9 mouse cellular contexts compared by ENCODE assay signal in the genomic region with DNA sequence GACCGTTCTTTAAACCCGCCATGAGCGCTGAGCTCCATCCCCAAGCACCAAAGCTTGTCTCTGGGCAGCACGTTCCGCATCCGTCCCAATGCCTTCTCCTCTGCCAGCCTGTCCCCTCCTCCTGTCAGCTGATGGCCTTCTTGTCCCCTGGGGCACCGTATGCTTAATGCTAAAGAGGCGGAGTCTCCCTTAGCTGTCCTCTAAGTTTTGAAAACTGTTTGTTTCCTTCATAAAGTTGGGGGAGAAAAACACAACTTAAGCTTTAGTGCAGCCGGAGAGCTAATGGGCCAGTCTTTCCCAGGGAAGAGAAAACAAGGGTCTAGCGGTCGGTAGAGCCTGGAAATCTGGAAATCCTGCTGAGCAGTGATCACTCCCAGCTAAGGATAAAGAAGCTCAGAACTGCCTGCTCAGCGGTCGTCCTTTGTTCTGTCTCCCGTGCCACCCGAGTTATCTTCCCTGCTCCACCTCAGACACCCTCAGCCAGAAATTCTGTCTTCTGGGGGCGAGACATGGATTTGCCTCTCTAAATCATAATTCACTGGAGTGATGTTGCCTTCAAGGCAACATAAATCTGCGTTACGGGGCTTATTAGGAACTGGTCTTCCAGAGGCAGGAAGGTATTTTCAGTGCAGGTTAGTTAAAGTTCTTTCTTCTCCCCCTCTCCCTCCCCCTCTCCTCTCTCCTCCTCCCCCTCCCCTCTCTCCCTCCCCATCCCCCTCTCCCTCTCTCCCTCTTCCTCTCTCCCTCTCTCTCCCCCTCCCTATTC.
DNase-seq lines count a peak whose midpoint lies in the region; ATAC-seq and TF ChIP-seq lines count a peak whose summit lies in the region.
"Had no signal": no experiment of that assay in that cellular context is flagged by ENCODE, and none has a peak within 500 bp of the region (broad histone marks: within the 10 kb centered on the region; RNA-seq: fewer than 3 reads in every experiment).

No protein-coding gene starts in this region.

- no peaks in the 10 kb centered on the region for H3K36me3 ChIP-seq in kidney, postnatal 0 days (ENCODE audit: insufficient read depth, low read length)
- H3K36me3 ChIP-seq in kidney, adult 2 months (ENCODE audit: control insufficient read depth, insufficient read depth, low read length): no peaks in the 10 kb centered on the region
- no peaks in the 10 kb centered on the region for H3K36me3 ChIP-seq in intestine, embryonic 16.5 days (ENCODE audit: control insufficient read depth, insufficient read depth, low read length)

- peaks cover 7% of the 10 kb centered on the region for H3K4me1 ChIP-seq in kidney, postnatal 0 days (replicated peaks; ENCODE audit: insufficient read depth, low read length)
- 0 out of 2 replicates have a peak, but pooled peaks cover 4% of the 10 kb centered on the region for H3K4me1 ChIP-seq in kidney, adult 2 months (ENCODE audit: control insufficient read depth, insufficient read depth, low read length)
- H3K4me1 ChIP-seq in intestine, embryonic 16.5 days (ENCODE audit: control insufficient read depth, insufficient read depth, low read length): peaks cover 12% of the 10 kb centered on the region

- DNase-seq in kidney, postnatal 0 days (ENCODE audit: low spot score): peak; percentile 66
- no peak for DNase-seq in kidney, adult 2 months
- peak; percentile 76 for DNase-seq in embryo, embryonic 9.5 days (ENCODE audit: extremely low spot score)
- DNase-seq in retina, postnatal 1 day: peak; percentile 70
- no peak for DNase-seq in cerebellum, adult 9-11 months
- no peak for DNase-seq in gastrocnemius, adult 2 months
- no peak for DNase-seq in left cerebral cortex, postnatal 10 days (ENCODE audit: extremely low spot score in 1 of 2, low spot score in 2 of 2)
- DNase-seq: kidney, postnatal 10 days had no signal

- peak overlapping the region; percentile 46 for H3K9ac ChIP-seq in kidney, postnatal 0 days (ENCODE audit: low read depth, low read length)
- peak overlapping the region; percentile 32 for H3K9ac ChIP-seq in intestine, embryonic 16.5 days (ENCODE audit: low read depth, low read length)

- peak overlapping the region; percentile 20; the same call in 1 of the 2 replicates for H3K4me3 ChIP-seq in kidney, postnatal 0 days (replicated peaks; ENCODE audit: low read depth, low read length)
- H3K4me3 ChIP-seq in kidney, adult 2 months (ENCODE audit: insufficient read depth, low read depth, low read length): no peak overlapping the region; the same call in 1 of the 2 replicates
- peak overlapping the region; percentile 23 for H3K4me3 ChIP-seq in intestine, embryonic 16.5 days (ENCODE audit: low read length)
- H3K4me3 ChIP-seq in gastrocnemius, adult 2 months: no peak overlapping the region; the same call in 1 of the 2 replicates

- H3K9me3 ChIP-seq in kidney, postnatal 0 days (replicated peaks; ENCODE audit: low read length): no peaks in the 10 kb centered on the region
- H3K9me3 ChIP-seq in intestine, embryonic 16.5 days (ENCODE audit: control insufficient read depth, low read length): no peaks in the 10 kb centered on the region

- 3% methylated on average over 18 of the region's 18 CpGs for WGBS in kidney, postnatal 0 days
- WGBS in kidney, adult 2 months: 7% methylated on average over 18 of the region's 18 CpGs
- 7% methylated on average over 18 of the region's 18 CpGs for WGBS in intestine, embryonic 16.5 days

- H3K27me3 ChIP-seq in kidney, postnatal 0 days (ENCODE audit: insufficient read depth, low read length): no peaks in the 10 kb centered on the region
- H3K27me3 ChIP-seq in kidney, adult 2 months (replicated peaks; ENCODE audit: control insufficient read depth, insufficient read depth, low read length): no peaks in the 10 kb centered on the region
- peaks cover 7% of the 10 kb centered on the region; the same call in 1 of the 2 replicates for H3K27me3 ChIP-seq in intestine, embryonic 16.5 days (replicated peaks; ENCODE audit: control insufficient read depth, insufficient read depth, low read length)

- H3K27ac ChIP-seq in kidney, postnatal 0 days: no peak overlapping the region
- no peak overlapping the region for H3K27ac ChIP-seq in kidney, adult 2 months (ENCODE audit: insufficient read depth, low read depth, low read length)
- no peak overlapping the region for H3K27ac ChIP-seq in intestine, embryonic 16.5 days (ENCODE audit: low read length)
- no peak overlapping the region for H3K27ac ChIP-seq in gastrocnemius, adult 2 months

- no peak for TF ChIP-seq CTCF in kidney, postnatal 0 days (IDR thresholded peaks at IDR 0.05; ENCODE audit: low read depth)
- no peak for TF ChIP-seq CTCF in kidney, adult 2 months (conservative IDR thresholded peaks at IDR 0.05; ENCODE audit: insufficient read depth, insufficient read length, low read depth, low read length)
- no peak for TF ChIP-seq CTCF in gastrocnemius, adult 2 months (IDR thresholded peaks at IDR 0.05)

- intact Hi-C loops in gastrocnemius, adult 2 months (cut with DNase I): no loop called here
- intact Hi-C loops in left cerebral cortex, postnatal 10 days (cut with DNase I): no loop called here

- H3K4me2 ChIP-seq in kidney, postnatal 0 days (ENCODE audit: low read length): peak overlapping the region; percentile 50
- peak overlapping the region; percentile 46 for H3K4me2 ChIP-seq in intestine, embryonic 16.5 days (ENCODE audit: low read depth, low read length)

- no peak for TF ChIP-seq POLR2A in kidney, adult 2 months (IDR thresholded peaks at IDR 0.05; ENCODE audit: low read depth, low read length)

- no peak for ATAC-seq in kidney, postnatal 0 days (replicated peaks; ENCODE audit: low FRiP score, low read depth)
- ATAC-seq in intestine, embryonic 16.5 days: no peak

Comparison
In these comparisons a context has a peak if more than half of its experiments do, and no peak if none do; other contexts are left out.
1. DNase-seq: peak in kidney, postnatal 0 days (single experiment), embryo, embryonic 9.5 days (single experiment) and retina, postnatal 1 day (single experiment); none in kidney, adult 2 months (single experiment), cerebellum, adult 9-11 months (single experiment), gastrocnemius, adult 2 months (single experiment) and left cerebral cortex, postnatal 10 days (0 of 2).
2. H3K4me3 ChIP-seq: peak in kidney, postnatal 0 days (single experiment) and intestine, embryonic 16.5 days (single experiment); none in kidney, adult 2 months (single experiment) and gastrocnemius, adult 2 months (single experiment).